Mouse (Mus musculus): Measurements from ENCODE around the gene Gm13212.
"Not testable (repeated sequence)": the region's sequence is repeated elsewhere in the genome, so short reads cannot be mapped to it uniquely, and the experiment has no call there.

Gene Gm13212

DNA sequence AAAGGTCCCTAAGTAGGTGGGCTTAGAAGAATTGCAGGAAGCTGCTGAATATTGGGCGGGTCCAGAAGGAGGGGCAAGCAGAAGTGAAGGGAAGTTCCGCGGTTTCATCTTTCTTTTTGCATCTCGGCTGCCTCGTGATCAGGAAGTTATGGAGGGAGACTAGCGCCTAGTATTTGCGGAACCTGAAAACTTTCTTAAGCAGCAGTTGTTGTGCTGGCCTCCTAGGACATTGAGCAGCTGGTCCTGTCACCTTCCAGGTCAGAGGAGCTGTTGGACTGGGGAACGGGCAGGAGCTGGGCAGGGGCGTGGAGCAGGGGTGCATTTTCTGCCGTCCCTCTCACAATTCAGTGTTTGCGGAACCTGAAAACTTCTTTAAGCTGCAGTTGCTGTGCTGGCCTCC is at the start of gene Gm13212:
TSS of gene Gm13212 (plus strand) at position 89 of the 400 bp plus-strand sequence.
- peak; percentile 71 for DNase-seq (ENCODE audit: low read depth, low spot score)

DNA sequence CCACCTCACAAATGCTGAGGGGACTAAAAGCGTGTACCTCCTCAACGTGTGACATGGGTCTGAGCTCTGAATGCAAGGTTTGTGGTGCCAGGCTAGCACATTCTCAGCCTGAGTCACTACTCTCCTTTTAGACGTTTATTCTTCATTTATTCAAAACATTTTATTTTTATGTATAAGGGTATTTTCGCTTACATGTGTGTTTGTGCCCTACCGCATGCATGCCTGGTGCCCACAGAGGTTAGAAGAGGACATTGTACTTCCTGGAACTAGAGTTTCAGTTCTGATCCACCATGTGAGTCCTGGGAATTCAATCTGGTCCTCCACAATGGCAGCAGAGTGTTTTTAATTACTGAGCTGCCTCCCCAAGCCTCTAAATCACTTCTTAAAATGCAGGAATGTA is 41.1 kb upstream of the Gm13212 start:
- not testable (repeated sequence) for DNase-seq (ENCODE audit: low read depth, low spot score)

DNA sequence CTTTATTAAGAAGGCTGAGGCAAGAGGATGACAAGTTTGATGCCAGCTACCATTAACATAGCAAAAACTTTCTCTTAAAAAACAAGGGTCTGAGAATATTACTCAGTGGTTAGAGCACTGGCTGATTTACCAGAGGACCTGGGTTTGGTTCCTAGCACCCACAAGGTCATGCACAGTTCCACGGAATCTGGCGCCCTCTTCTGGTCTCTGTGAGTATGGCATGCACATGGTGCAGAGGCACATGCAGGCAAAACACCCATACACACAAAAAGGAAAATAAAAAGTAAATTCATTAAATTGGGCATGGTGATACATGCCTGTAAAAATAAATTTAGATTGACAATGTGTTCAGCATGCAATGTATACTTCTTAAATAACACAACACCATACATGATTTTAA is 39.9 kb upstream of the Gm13212 start:
- DNase-seq (ENCODE audit: low read depth, low spot score), result peak; percentile 7

DNA sequence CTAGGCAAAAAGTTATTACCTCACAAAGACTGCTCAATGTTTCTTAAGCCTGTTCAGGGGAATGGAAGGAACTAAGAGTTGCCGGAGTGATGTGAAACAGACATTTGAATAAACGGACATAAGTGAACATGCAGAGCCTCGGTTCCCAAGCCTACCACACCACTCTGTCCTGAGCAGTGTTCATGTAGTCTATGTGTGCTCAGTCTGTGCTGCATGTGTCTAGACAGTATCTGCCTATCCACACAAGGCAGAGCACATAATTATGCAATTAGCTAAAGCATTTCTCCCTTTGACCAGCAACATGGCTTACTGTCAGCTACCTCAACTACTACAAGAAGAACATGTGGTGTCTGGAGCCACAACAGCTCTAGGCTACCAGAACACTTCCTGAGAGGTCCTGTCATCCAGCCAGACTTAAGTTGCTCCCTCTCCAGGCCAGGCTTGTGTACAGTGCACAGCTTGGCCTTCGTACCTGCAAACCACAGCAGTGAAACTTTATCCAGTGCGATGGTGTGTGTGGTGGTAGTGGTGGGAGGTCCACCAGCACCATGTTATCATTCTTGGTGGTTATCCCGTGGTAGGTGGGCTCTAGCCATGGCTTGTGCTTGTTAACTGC is 39.1 kb upstream of the Gm13212 start:
- not testable (repeated sequence) for DNase-seq (ENCODE audit: low read depth, low spot score)

DNA sequence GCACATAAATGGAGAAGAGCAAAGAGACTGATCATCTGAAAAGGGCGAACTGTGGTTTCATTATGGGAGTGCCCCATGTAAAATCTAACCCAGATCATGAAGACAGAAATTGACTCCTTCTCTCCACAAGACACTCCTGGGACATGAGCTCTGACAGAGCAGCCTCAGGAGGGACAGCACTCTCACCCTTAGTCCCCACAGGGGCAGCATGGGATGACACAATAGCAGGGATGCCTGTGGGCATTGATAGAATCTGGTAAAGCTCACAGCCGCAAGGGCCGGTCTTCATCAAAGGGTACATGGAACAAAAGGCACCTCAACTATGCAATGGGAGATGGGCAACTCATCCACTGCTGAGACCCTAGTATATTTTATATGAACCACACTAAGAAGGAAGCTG is 38.5 kb upstream of the Gm13212 start:
- DNase-seq (ENCODE audit: low read depth, low spot score), result not testable (repeated sequence)

DNA sequence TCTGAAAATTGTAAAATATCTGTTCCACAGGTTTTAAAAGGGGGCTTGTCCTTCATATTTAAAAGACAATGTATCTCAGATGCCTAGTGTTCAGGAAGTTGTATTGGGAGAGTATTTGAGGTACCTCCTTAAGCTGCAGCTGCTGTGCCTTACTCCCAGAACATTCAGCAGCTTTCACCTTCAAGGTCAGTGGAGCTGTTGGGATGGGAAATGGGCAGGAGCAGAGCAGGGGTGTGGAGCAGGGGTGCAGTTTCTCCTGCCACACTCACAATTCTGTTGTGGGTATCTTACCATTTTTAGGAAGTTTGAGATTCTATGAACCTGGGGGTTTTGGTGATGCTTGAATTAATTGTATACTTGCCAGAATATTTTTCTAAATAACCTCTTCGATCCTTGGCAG is 28.3 kb upstream of the Gm13212 start:
- DNase-seq (ENCODE audit: low read depth, low spot score), result no peak

DNA sequence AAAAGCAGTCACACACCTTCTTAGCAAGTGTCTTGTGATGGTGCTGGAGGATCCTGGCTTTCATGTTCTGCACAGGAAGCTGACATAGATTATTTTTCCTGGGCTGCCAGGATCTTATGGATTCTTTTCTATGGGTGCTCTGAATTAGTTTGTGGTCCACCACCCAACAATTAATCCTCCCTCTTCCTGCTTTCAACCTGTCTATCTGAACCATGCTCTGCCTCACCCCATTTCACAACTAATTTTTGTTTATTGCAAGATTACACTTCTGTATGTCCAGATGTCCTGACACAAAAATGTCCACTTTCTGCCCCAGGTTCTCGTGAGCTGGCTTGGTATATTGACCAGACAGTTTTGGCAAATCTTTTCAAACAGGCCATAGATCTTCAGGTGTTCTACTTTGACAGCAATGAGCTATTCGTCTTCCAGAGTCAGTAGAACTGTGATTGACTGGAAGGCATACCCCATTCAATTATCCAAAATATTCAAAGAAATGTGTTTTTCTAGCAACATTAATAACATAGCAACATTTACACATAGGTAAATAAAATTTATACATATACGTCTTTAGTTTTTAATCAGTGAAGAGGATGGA is 25.4 kb upstream of the Gm13212 start:
- no peak for DNase-seq (ENCODE audit: low read depth, low spot score)

DNA sequence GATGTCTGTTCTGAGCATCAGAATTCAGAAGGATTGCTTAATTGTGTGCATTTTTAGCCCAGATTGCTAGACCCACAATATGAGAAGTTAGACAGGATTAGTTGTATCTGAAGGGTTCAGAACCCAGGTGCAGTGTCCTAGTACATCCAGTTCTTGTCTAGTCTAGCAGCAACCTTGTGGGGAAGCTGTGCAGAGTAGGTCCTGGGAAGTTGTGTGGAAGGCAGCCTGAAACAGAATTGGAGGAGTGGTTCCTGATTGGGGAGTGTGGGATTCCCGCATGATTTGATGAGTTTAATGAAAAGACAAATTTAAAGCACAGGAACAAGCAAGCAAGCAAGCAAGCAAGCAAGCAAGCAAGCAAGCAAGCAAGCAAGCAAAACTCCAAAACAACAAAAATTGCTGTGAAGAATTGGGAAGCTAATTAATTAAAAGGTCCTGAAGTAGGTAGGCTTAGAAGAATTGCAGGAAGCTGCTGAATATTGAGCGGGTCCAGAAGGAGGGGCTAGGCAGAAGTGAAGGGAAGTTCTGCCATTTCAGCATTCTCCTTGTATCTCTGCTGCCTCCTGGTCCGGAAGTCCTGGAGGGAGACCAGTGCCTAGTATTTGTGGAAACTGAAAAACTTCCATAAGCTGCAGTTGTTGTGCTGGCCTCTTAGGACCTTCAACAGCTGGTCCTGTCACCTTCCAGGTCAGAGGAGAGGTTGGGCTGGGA is 20.7 kb upstream of the Gm13212 start:
- DNase-seq (ENCODE audit: low read depth, low spot score), result peak; percentile 25

DNA sequence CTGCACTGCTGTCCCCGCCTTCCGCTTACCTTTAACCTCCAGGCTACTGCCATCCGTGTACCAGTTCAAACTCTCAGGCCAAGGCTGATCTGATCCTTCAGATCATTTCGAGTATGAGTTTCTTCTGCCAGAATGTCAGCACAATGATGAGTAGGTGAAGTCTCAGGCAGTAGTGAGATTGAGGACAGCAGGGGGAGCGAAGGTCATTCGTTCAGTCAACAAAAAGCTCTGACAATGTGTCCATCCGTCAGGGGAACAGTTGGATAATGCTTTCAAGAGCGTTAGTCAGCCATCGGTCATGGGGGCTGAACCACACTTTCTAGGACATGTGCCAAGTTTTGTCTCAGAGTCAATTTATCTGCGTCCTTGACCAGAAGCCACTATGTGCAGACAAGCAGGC is 14.5 kb upstream of the Gm13212 start:
- not testable (repeated sequence) for DNase-seq (ENCODE audit: low read depth, low spot score)

DNA sequence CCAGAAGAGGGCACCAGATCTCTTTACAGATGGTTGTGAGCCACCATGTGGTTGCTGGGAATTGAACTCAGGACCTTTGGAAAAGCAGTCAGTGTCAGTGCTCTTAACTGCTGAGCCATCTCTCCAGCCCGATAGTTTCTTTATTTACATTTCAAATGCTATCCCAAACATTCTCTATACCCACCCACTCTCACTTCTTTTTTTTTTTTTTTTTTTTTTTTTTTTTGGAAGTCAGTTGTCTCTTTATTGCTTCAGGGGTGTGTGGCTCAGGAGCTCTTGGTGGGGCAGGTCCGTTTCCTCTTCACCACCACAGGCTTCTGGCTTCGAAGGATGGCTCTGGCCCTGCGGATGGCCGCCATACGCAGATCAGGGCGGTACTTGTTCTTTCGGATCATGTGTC is 8.3 kb upstream of the Gm13212 start:
- DNase-seq (ENCODE audit: low read depth, low spot score), result not testable (repeated sequence)

DNA sequence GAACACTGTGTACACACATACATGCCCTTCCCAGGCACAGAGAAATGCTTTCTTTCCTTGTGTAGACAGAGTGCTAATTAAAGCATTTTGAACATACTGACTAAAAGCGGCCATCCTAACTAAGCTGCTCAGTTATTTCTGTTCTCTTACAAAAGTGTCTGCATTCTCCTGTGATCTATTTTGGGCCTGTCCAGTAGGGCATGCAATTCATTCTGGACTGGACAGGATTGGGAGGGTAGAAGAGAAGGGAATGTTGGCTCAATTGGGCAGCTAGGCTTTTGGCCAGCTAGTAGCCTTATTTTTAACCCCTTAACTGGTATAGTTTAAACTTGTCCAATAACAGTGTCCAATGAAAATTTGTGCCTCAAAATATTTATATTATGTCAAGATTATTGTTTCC is 4.6 kb upstream of the Gm13212 start:
- DNase-seq (ENCODE audit: low read depth, low spot score), result not testable (repeated sequence)

DNA sequence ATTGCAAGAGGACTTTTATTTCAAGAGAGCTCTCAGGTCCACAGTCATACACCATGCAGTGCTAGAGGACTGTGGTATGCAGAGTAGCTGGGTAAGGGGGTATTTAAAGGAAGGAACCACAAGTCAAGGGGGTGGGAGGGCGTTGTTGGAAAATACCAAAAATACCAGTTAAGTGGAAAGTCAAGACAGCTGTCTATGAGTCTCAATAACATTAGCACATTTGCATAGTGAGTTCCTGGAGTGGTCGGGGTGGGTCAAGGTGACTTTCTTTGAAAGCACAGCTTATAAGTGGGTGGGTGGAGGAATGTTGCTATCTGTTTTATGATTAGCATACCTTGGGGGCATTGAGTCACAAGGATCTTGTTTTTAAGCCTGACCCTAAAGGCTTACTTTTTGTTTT is 1.1 kb downstream of the Gm13212 start:
- peak; percentile 12 for DNase-seq (ENCODE audit: low read depth, low spot score)

DNA sequence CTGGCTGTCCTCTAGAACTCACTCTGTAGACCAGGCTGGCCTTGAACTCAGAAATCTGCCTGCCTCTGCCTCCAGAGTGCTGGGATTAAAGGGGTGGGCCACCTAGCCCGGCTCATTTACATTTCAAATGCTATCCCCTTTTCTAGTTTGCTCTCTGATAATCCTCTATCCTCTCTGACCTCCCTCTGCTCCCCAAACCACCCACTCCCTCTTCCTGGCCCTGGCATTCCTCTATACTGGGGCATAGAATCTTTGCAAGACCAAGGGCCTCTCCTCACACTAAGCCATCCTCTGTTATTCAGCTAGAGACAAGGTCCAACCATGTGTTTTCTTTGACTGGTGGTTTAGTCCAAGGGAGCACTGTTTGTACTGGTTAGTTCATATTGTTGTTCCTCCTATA is 9.2 kb downstream of the Gm13212 start:
- DNase-seq (ENCODE audit: low read depth, low spot score), result not testable (repeated sequence)

DNA sequence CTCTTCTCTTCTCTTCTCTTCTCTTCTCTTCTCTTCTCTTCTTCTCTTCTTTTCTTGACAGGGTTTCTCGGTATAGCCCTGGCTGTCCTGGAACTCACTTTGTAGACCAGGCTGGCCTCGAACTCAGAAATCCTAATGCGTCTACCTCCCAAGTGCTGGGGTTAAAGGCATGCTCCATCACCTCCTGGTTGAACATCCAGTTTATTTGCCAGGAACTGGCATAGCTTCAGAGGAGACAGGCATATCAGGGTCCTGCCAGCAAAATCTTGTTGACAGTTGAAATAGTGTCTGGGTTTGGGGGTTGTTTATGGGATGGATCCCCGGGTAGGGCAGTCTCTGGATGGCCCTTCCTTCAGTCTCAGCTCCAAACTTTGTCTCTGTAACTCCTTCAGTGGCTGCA is 9.8 kb downstream of the Gm13212 start:
- DNase-seq (ENCODE audit: low read depth, low spot score), result not testable (repeated sequence)

DNA sequence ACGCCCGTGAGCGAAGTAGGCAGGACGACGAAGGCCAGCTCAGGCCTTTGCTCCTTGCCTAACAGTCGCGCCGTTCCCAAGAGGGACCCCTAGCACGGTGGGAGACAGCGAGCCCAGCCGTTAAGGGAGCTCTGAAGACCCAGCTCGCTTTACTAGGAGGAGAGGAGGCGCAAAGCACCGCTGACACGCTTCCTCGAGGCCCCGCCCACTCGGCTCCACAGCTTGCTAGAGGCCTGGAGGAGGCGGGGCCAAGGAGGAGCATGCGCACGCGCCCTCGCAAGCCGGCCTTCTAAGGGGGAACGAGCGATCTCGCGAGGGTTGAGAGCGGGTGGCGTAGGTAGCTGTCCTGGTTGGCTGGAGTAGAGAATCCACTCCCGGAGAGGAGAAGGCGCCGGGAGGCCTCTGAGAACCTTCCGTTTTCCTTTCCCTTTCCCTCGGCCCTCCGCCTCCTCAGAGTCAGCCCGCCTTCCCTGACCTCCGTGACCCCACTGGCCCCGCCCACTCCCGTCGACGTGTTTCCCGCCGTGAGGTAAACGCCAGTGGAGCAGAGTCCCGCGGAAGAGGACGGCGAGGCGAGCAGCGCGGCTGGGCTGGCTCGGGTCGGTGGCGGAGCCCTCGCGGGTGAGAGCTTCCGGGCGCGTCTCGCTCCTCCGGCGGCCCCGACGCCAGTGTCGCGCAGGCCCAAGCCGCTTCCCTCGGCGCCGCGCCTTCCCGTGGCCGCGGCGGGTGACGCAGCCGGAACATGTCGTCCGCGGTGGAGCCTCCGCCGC is 55.6 kb downstream of the Gm13212 start:
- peak; percentile 2 for DNase-seq (ENCODE audit: low read depth, low spot score)

DNA sequence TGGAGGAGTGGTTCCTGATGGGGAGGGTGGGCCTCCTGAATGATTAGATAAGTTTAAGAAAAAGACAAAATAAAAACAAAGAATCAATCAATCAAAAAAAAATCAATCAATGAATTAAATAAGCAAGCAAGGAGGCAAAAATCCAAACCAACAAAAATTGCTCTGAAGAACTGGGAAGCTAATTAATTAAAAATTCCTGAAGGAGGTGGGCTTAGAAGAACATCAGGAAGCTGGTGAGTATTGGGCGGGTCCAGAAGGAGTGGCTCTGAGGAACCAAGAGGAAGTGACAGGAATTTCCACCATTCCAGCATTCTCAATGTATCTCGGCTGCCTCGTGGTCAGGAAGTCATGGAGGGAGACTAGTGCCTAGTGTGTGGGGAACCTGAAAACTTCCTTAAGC is 85.4 kb downstream of the Gm13212 start, which contains the start of gene Zfp980:
TSS of gene Zfp980 (plus strand) at position 301 of the 400 bp plus-strand sequence.
- not testable (repeated sequence) for DNase-seq (ENCODE audit: low read depth, low spot score)

DNA sequence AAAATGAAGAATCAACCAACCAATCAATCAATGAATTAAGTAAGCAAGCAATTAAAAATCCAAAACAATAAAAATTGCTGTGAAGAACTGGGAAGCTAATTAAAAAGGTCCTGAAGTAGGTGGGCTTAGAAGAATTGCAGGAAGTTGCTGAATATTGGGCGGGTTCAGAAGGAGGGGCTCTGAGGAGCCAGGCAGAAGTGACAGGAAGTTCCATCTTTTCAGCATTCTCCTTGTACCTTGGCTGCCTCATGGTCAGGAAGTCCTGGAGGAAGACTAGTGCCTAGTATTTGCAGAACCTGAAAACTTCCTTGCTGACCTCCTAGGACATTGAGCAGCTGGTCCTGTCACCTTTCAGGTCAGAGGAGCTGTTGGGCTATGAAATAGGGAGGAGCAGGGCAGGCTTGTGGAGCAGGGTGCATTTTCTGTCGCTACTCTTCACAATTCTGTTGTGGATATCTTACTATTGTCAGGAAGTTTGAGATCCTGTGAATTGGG is 89.4 kb downstream of the Gm13212 start:
- DNase-seq (ENCODE audit: low read depth, low spot score), result not testable (repeated sequence)
